Mouse (Mus musculus) v-Abl transformed pro-B cells (cell line): ENCODE measurements around the gene Hcn3.

Experiments used
- in situ Hi-C, 2 experiments: fragments of 400-800 bp; cut with MboI; formaldehyde crosslinking; loops; one replicate each; pipeline ENCODE4 v1.15.1; 2025; ENCODE audit not compliant: unreplicated experiment in 2 of 2

Gene Hcn3

GRCm38 (mm10) chr3:89106881-89107280 is 53.1 kb downstream of the Hcn3 start:
- in situ Hi-C loops, result no loop called here

- in situ Hi-C loops, result no loop called here
Measured at GRCm38 (mm10) chr3:89103291-89103595, 56.8 kb downstream of the Hcn3 start.

GRCm38 (mm10) chr3:89102495-89103290 is 57.3 kb downstream of the Hcn3 start:
- in situ Hi-C loops, result no loop called here

- in situ Hi-C loops, result no loop called here
Measured at GRCm38 (mm10) chr3:89101812-89102494, 58.0 kb downstream of the Hcn3 start, which contains the start of gene Fdps. Gene Fdps (minus strand): TSS chr3:89101959.

- in situ Hi-C loops, result no loop called here
Measured at GRCm38 (mm10) chr3:89101459-89101811, 58.6 kb downstream of the Hcn3 start.

GRCm38 (mm10) chr3:89100811-89101210 is 59.2 kb downstream of the Hcn3 start, which contains the start of gene Gm43738:
Gene Gm43738 (minus strand): TSS chr3:89101099.
- in situ Hi-C loops, result no loop called here
